Mouse (Mus musculus) ES-E14 (cell line): ENCODE measurements at regions not wholly inside any gene's neighbourhood (a gene's known extent, or its start where the extent isn't known, plus 50 kb on each side); places are given as distances from the start of the nearest gene placed in this dataset.

Experiments used
- HCFC1 ChIP-seq: IDR thresholded peaks from 2 replicates; pipeline ENCODE4 v1.6.1; 2012; ENCODE audit warnings: low read length, inconsistent platforms, borderline replicate concordance; ENCODE audit not compliant: insufficient read depth
- MAFK ChIP-seq: IDR thresholded peaks from 2 replicates; pipeline ENCODE4 v1.6.1; 2014; ENCODE audit warnings: mild to moderate bottlenecking, low read depth, low read length, inconsistent platforms; ENCODE audit not compliant: insufficient read depth
- ZC3H11A ChIP-seq: IDR thresholded peaks from 2 replicates; pipeline ENCODE4 v1.6.1; 2012; ENCODE audit warnings: low read depth, mild to moderate bottlenecking, inconsistent platforms, low read length, borderline replicate concordance
- ZNF384 ChIP-seq: IDR thresholded peaks from 2 replicates; pipeline ENCODE4 v1.6.1; 2012; ENCODE audit warnings: low read depth, low read length, inconsistent platforms

DNA sequence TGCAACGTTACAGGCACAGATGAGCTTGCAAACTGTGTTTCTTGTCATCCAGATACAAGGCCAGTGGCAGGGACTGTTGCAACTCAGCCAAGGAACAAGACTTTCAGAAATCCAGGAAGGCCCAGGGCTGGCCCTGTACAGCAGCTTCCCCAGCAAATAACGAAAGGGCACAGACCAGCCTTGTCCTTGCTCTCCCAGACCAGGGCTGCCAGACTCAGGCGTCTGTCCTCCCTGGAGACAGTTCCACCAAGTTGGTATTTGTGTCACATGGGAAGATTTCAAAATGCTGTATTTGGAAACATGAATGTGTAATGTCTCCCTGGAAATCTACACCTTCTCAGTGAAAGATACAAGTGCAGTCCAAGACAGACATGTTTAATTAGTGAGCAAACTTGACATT, 157.8 kb downstream of the Cbln1 start:
- no peak for TF ChIP-seq MAFK
- no peak for TF ChIP-seq ZNF384
- TF ChIP-seq HCFC1: no peak
- no peak for TF ChIP-seq ZC3H11A
